Mouse (Mus musculus) forebrain, embryonic 11.5 days (tissue): ENCODE data around the gene Cdk5r1. TPM values are rescaled to one million over a fixed set of nuclear protein-coding genes. Genes with fewer than 3 reads are reported as not detected.
A peak's percentile ranks its signal among the peaks of the same experiment; 100 is the strongest.

Experiments used
- ATAC-seq: fragments of 200-750 bp; cut with Nextera tagmentation; replicated peaks from 2 replicates; pipeline ENCODE4 v1.8.0; 2017; ENCODE audit warnings: moderate TSS enrichment; ENCODE audit not compliant: low FRiP score
- DNase-seq: peaks from one replicate; pipeline ENCODE4 v3.0.0-alpha.2; 2017; ENCODE audit warnings: low spot score
- H3K27ac ChIP-seq: fragments of 300-500 bp; sonication (generic); 2 replicates; pipeline ENCODE4 v1.5.1; 2014; ENCODE audit warnings: low read depth, low read length
- H3K27me3 ChIP-seq: fragments of 300-500 bp; sonication (generic); 2 replicates; pipeline ENCODE4 v1.6.1; 2014; ENCODE audit warnings: mild to moderate bottlenecking, low read length, mixed read lengths; ENCODE audit not compliant: control insufficient read depth, insufficient read depth
- H3K36me3 ChIP-seq: fragments of 300-500 bp; sonication (generic); 2 replicates; pipeline ENCODE4 v1.6.1; 2014; ENCODE audit warnings: mild to moderate bottlenecking, low read length, moderate library complexity, mixed read lengths; ENCODE audit not compliant: control insufficient read depth, insufficient read depth
- H3K4me1 ChIP-seq: fragments of 300-500 bp; sonication (generic); replicated peaks from 2 replicates; pipeline ENCODE4 v1.6.1; 2014; ENCODE audit warnings: low read length, mixed read lengths; ENCODE audit not compliant: control insufficient read depth, insufficient read depth
- H3K4me2 ChIP-seq: fragments of 300-500 bp; sonication (generic); 2 replicates; pipeline ENCODE4 v1.6.1; 2014; ENCODE audit warnings: low read depth, mild to moderate bottlenecking, low read length, moderate library complexity, mixed read lengths; ENCODE audit not compliant: severe bottlenecking
- H3K4me3 ChIP-seq: fragments of 300-500 bp; sonication (generic); 2 replicates; pipeline ENCODE4 v1.5.1; 2014; ENCODE audit warnings: low read depth, low read length
- H3K9ac ChIP-seq: fragments of 300-500 bp; sonication (generic); 2 replicates; pipeline ENCODE4 v1.6.1; 2014; ENCODE audit warnings: low read length
- H3K9me3 ChIP-seq: fragments of 300-500 bp; sonication (generic); 2 replicates; pipeline ENCODE4 v1.6.1; 2016; ENCODE audit warnings: low read length, mixed read lengths; ENCODE audit not compliant: control insufficient read depth
- WGBS: fragments of 180-500 bp; shearing (Covaris S2); extraction: QIAGEN DNeasy Blood & Tissue Kit; methylation state at CpG from one replicate; pipeline ENCODE4 v1.1.7; 2014; 5-methylcytosine and 5-hydroxymethylcytosine counted together
- polyA plus RNA-seq: library from polyadenylated mRNA; unstranded; fragments of >200 nt; fragmentation: Nextera tagmentation; extraction: Ambion mirVana; gene quantifications from 2 replicates; pipeline ENCODE4 v1.2.1, GENCODE M21; 2014

The Cdk5r1 gene
- 15.7 and 18.4 TPM in 2 replicates for polyA plus RNA-seq

- peak within 1 kb of the TSS; percentile 91 for H3K9ac ChIP-seq
- peaks cover 4% of the 10 kb centered on the region; the same call in 1 of the 2 replicates for H3K36me3 ChIP-seq
- no peaks in the 10 kb centered on the region for H3K9me3 ChIP-seq
- WGBS = under 1% methylated on average over 50 of the region's 116 CpGs
- peak within 1 kb of the TSS; percentile 75 for H3K4me3 ChIP-seq
- peak within 1 kb of the TSS; percentile 91 for H3K4me2 ChIP-seq
- H3K4me1 ChIP-seq = peaks cover 13% of the 10 kb centered on the region; the same call in 1 of the 2 replicates
- H3K27me3 ChIP-seq = peaks cover 7% of the 10 kb centered on the region; the same call in 1 of the 2 replicates
- ATAC-seq = peak; percentile 87
- DNase-seq = peak; percentile 96
- H3K27ac ChIP-seq = peak within 1 kb of the TSS; percentile 85
These were observed at the start of gene Cdk5r1 for GRCm38 (mm10) chr11:80476222-80477189. Gene Cdk5r1, plus strand, starts transcription at chr11:80477023.

DNA sequence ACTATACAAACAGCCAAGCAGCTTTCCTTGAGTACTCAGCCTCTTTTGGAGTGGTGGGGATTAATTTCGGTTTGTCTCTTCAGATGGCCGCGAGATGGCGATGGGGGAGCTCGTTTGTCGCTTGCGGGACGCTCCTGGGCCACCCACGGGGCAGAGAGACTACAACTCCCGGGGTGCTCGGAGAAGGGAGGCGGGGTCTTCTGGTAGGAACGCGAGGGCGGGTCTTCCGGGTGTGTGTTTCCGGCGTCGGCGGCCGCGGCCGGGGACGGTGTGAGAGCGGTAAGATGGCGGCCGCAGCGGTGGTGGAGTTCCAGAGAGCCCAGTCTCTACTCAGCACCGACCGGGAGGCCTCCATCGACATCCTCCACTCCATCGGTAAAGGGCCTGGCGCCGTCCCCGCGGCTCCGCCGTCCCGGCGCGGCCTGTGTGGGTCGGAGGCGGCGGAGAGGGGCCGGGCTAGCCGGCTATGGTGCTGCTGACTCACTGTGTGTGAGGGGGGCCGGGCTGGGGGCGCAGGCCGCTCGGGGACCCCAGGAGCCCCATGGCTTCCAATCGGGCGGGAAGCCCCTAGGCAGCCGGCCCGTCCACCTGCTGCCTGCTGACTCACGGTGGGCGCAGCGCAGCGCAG lies 48.3 kb upstream of the Cdk5r1 start, which contains the start of gene Psmd11:
Gene Psmd11 (plus strand): TSS at position 235 of the 628 bp plus-strand sequence.
- Histone ChIP-seq H3K4me3 (peak within 1 kb of the TSS; percentile 100), H3K9me3 (no peaks in the 10 kb centered on the region), H3K27me3 (no peaks in the 10 kb centered on the region), H3K9ac (peak within 1 kb of the TSS; percentile 96), H3K4me2 (peak within 1 kb of the TSS; percentile 83), H3K4me1 (peaks cover 2% of the 10 kb centered on the region; the same call in 1 of the 2 replicates), H3K27ac (peak within 1 kb of the TSS; percentile 80), H3K36me3 (peaks cover 6% of the 10 kb centered on the region; the same call in 1 of the 2 replicates)
- DNase-seq (peak; percentile 97), ATAC-seq (peak; percentile 98)
- under 1% methylated on average over 54 of the region's 58 CpGs for WGBS

- Histone ChIP-seq H3K36me3 (peaks cover 6% of the 10 kb centered on the region; the same call in 1 of the 2 replicates), H3K4me1 (peaks cover 2% of the 10 kb centered on the region; the same call in 1 of the 2 replicates), H3K27ac (peak overlapping the region; percentile 80), H3K4me2 (peak overlapping the region; percentile 83), H3K4me3 (peak overlapping the region; percentile 100), H3K9ac (peak overlapping the region; percentile 96), H3K9me3 (no peaks in the 10 kb centered on the region), H3K27me3 (no peaks in the 10 kb centered on the region)
- DNase-seq = no peak
- WGBS = 1% methylated on average over 32 of the region's 37 CpGs
- peak; percentile 76 for ATAC-seq
These were observed 47.8 kb upstream of the Cdk5r1 start for GRCm38 (mm10) chr11:80429009-80429475.

- Histone ChIP-seq H3K4me1 (peaks cover 2% of the 10 kb centered on the region; the same call in 1 of the 2 replicates), H3K27me3 (no peaks in the 10 kb centered on the region), H3K9me3 (no peaks in the 10 kb centered on the region), H3K4me2 (peak overlapping the region; percentile 83), H3K36me3 (peaks cover 6% of the 10 kb centered on the region; the same call in 1 of the 2 replicates), H3K27ac (no peak overlapping the region), H3K9ac (peak overlapping the region; percentile 96), H3K4me3 (peak overlapping the region; percentile 100)
- DNase-seq (no peak), ATAC-seq (no peak)
- WGBS = 67% methylated on average over 14 of the region's 14 CpGs
These were observed 47.2 kb upstream of the Cdk5r1 start for GRCm38 (mm10) chr11:80429500-80430166.

DNA sequence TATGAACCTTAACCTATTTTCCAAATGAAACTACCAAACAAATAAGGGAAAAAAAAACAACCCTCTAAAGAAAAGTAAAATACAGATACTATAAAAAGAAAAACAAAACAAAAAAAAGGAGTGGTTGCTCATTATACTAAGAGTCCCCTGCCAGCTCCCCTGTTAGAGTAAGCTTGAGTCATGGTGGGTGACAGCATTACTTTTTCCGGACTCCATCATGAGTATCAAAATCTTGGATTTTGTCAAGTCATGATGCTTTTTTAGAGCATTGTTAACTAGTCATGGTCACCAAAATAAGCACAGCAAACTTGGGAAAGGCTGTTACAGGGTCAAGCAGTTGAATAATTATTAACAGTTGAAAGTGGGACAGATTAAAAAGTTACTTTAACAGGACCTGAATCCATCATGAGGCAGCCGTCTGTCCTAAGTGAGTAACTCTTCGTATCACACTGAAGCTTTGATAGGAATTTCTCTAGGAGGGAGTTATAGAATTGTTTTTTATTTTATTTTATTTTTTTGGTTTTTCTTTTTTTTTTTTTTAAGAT lies 46.4 kb upstream of the Cdk5r1 start:
- no peak overlapping the region for H3K4me3 ChIP-seq

GRCm38 (mm10) chr11:80446916-80447315 lies 29.9 kb upstream of the Cdk5r1 start:
- DNase-seq = no peak
- no peaks in the 10 kb centered on the region for H3K27me3 ChIP-seq
- peaks cover 4% of the 10 kb centered on the region; the same call in 1 of the 2 replicates for H3K36me3 ChIP-seq
- no peak overlapping the region for H3K9ac ChIP-seq
- no peak for ATAC-seq
- H3K4me3 ChIP-seq = no peak overlapping the region
- 94% methylated on average over 3 of the region's 3 CpGs for WGBS
- no peaks in the 10 kb centered on the region for H3K4me1 ChIP-seq
- no peak overlapping the region for H3K4me2 ChIP-seq
- no peak overlapping the region for H3K27ac ChIP-seq
- H3K9me3 ChIP-seq = no peaks in the 10 kb centered on the region

More for the DNA sequence above, 46.4 kb upstream of the Cdk5r1 start:
- 98% methylated on average over 3 of the region's 3 CpGs for WGBS
- Histone ChIP-seq H3K9me3 (no peaks in the 10 kb centered on the region), H3K27ac (no peak overlapping the region), H3K27me3 (no peaks in the 10 kb centered on the region), H3K36me3 (peaks cover 6% of the 10 kb centered on the region; the same call in 1 of the 2 replicates), H3K9ac (no peak overlapping the region), H3K4me2 (no peak overlapping the region), H3K4me1 (peaks cover 2% of the 10 kb centered on the region; the same call in 1 of the 2 replicates)
- no peak for DNase-seq
- ATAC-seq = no peak

- ATAC-seq (no peak), DNase-seq (no peak)
- WGBS = 95% methylated on average over 2 of the region's 2 CpGs
- Histone ChIP-seq H3K4me2 (no peak overlapping the region), H3K4me3 (no peak overlapping the region), H3K4me1 (no peaks in the 10 kb centered on the region), H3K9me3 (no peaks in the 10 kb centered on the region), H3K27me3 (no peaks in the 10 kb centered on the region), H3K27ac (no peak overlapping the region), H3K36me3 (peaks cover 4% of the 10 kb centered on the region; the same call in 1 of the 2 replicates), H3K9ac (no peak overlapping the region)
These were observed 27.0 kb upstream of the Cdk5r1 start for GRCm38 (mm10) chr11:80449859-80450258.
